Mouse (Mus musculus): ENCODE measurements at regions not wholly inside any gene's neighbourhood (a gene's known extent, or its start where the extent isn't known, plus 50 kb on each side); places are given as distances from the start of the nearest gene placed in this dataset.
"Not testable (repeated sequence)": the region's sequence is repeated elsewhere in the genome, so short reads cannot be mapped to it uniquely, and the experiment has no call there.

DNA sequence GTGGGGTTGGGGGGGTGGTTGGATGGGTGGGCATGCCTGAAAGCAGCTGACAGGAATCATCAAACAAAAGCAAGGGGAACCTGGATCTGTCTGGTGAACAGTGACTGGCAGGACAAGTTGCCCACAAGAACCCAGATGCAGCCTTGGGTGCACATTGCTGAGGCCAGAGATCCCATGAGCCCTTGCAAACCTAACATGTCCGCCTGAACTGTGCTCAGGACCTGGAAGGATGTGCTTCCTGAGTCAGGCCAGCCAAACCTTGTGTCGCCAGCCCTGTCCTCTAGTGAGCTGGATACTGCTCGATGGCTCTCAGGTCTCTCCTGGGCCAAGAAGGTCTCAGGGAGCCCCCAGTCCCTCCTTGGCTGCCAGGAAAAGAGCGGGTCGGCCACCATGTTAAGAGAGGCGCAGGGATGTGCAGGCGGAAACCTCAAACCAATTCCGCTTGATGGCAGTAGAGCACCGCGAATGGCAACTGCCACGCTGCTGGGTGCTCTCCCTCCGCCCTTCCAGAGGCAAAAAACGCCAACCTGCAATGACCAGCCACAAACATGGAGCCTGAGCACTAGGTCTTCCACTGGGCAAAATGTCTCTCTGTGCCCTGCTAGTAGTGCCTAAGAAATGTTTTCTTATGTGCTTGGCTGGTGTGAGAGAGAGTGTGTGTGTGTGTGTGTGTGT lies 140.2 kb downstream of the Pls3 start:
- DNase-seq = peak in 1 of 2 experiments; percentile 66

- peak in 1 of 2 experiments; percentile 70 for DNase-seq
These were observed 141.3 kb downstream of the Pls3 start for GRCm38 (mm10) chrX:75733651-75734050.

GRCm38 (mm10) chrX:75729791-75730190 lies 145.2 kb downstream of the Pls3 start:
- DNase-seq = peak in 1 of 2 experiments; percentile 39

DNA sequence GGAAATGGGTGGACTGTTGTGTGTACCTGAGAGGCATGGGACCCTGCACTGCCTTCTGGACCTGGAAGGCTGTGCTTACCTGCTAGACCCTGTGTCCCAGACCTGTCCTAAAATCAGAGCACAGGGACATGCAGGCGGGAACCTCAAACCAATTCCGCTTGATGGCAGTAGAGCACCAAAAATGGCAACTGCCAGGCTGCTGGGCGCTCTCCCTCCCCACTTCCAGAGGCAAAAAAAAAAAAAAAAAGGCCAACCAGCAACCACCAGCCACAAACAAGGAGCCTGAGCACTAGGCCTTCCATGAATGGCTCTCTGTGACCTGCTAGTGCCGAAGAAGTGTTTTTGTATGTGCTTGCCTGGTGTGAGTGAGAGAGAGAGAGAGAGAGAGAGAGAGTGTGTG lies 146.5 kb downstream of the Pls3 start:
- DNase-seq = no peak

- DNase-seq = not testable (repeated sequence)
These were observed 145.5 kb upstream of the Rab39b start for GRCm38 (mm10) chrX:75723542-75723941.

DNA sequence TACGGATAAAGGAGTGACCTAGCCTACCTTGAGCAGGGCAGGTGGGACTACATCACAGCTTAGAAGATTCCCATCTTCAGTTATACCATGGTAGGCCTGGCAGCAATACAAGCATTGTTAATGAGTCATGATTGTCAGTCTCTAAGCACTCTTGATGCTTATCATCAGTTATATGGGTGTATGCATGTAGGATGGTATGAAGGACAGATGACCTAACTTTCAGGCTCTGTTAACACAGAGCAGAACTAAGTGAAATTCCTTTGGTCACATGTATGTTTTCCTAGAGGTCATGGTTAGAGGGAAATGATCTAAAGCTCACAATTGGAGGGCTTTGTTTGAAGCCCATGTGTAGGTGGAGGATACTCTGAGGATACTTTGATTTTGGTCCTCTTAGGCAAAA lies 121.9 kb upstream of the Rab39b start:
- no peak for DNase-seq

- DNase-seq = not testable (repeated sequence)
These were observed 97.2 kb upstream of the Rab39b start for GRCm38 (mm10) chrX:75675271-75675670.

GRCm38 (mm10) chrX:75673920-75674665 lies 96.1 kb upstream of the Rab39b start:
- peak; percentile 83 to 96 for DNase-seq

GRCm38 (mm10) chrX:75673586-75673919 lies 95.5 kb upstream of the Rab39b start:
- no peak for DNase-seq

DNA sequence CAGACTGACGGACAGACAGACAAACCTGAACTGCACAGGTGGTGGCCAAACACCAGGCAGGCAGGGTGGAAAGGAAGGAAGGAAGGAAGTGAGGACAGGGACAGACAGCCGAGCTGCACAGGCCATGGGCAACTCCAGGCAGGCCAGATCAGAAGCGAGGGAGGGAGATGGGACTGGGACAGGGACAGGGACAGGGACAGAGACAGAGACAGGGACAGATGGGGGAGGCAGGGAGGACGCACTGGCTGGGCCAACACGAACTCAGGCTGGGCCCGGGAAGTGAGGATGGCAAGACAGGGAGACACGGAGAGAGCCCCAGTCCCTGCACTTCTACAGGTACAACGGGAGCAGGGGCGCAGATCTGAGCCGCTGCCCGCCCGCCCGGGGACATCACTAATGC lies 94.9 kb upstream of the Rab39b start:
- peak in 1 of 2 experiments; percentile 16 for DNase-seq

DNA sequence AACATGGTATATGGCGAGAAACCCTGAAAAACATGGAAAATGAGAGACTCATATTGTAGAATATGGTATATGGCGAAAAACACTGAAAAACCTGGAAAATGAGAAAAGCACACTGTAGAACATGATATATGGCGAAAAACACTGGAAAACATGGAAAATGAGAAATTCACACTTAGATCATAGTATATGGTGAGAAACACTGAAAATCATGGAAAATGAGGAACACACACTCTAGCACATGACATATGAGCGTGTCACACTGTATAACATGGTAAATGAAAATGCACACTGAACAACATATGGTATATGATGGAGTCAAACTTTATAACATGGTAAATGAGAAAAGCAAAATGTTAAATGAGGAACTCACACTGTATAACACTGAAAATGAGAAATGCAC lies 89.6 kb upstream of the Rab39b start:
- no peak for DNase-seq

DNA sequence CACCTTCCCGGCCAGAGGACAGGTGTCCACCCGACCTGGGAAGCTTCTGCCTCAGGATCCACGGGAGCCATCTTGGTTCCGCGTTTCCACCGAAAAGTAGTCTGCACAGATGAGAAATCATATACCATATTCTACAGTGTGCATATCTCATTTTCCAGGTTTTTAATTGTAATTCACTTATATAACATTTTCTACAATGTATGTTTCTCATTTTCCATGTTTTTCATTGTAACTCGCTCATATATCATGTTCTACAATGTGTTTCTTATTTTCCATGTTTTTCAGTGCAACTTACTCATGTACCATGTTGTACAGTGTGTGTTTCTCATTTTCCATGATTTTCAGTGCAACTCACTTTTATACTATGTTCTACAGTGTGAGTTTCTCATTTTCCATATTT lies 65.4 kb upstream of the Rab39b start:
- DNase-seq = no peak
